Mouse (Mus musculus) heart, embryonic 10.5 days (tissue): ENCODE results near the gene Scn11a. TPM values are rescaled to one million over a fixed set of nuclear protein-coding genes. Genes with fewer than 3 reads are reported as not detected.

Source experiments
- DNase-seq: peaks from one replicate; pipeline ENCODE4 v3.0.0-alpha.2; 2017; ENCODE audit warnings: low spot score
- H3K27ac ChIP-seq: fragments of 300-500 bp; sonication (generic); 2 replicates; pipeline ENCODE4 v1.5.1; 2016; ENCODE audit warnings: mild to moderate bottlenecking
- H3K27me3 ChIP-seq: fragments of 300-500 bp; sonication (generic); 2 replicates; pipeline ENCODE4 v1.6.1; 2016; ENCODE audit warnings: mild to moderate bottlenecking; ENCODE audit not compliant: poor library complexity, insufficient read depth, severe bottlenecking
- H3K36me3 ChIP-seq: fragments of 300-500 bp; sonication (generic); 2 replicates; pipeline ENCODE4 v1.6.1; 2016; ENCODE audit warnings: mild to moderate bottlenecking, moderate library complexity
- H3K4me1 ChIP-seq: fragments of 300-500 bp; sonication (generic); 2 replicates; pipeline ENCODE4 v1.6.1; 2016; ENCODE audit warnings: mild to moderate bottlenecking
- H3K4me3 ChIP-seq: fragments of 300-500 bp; sonication (generic); 2 replicates; pipeline ENCODE4 v1.5.1; 2016; ENCODE audit warnings: mild to moderate bottlenecking, moderate library complexity
- H3K9me3 ChIP-seq: fragments of 300-500 bp; sonication (generic); 2 replicates; pipeline ENCODE4 v1.6.1; 2016; ENCODE audit warnings: mild to moderate bottlenecking, moderate library complexity
- WGBS: fragments of 180-500 bp; shearing (Covaris S2); methylation state at CpG from one replicate; pipeline ENCODE4 v1.1.7; 2016; 5-methylcytosine and 5-hydroxymethylcytosine counted together
- polyA plus RNA-seq: library from polyadenylated mRNA; unstranded; fragments of >200 nt; fragmentation: Nextera tagmentation; extraction: Ambion mirVana; gene quantifications from 2 replicates; pipeline ENCODE4 v1.2.1, GENCODE M21; 2016

Scn11a gene
- polyA plus RNA-seq, 1 experiment from 2014 or later: 0.06 TPM

DNA sequence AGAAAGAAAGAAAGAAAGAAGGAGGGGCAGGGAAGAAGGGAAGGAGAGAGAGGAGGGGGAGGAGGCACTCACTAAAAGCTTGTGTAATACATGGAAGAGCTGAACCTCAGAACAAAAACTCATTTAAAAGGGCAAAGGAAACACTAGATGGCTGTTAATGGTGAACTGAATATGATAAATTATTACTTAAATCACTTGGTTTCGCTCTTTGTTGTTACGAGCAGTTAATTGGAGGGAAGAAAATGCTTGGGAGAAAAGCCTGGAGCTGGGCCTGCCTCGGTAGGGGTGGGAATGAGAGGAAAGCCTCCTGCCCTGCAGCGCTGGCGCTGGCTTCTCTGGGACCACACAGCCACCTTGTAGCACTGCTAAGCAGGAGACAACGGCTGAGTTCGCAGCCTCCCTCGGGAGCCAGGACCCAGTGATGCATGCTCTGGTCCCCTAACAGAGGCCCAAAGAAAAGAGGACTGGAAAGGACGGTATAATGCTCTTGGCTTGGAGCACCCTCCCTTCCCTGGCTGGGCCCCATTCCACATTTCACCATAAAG lies 10.4 kb upstream of the Scn11a start:
- no peaks in the 10 kb centered on the region for H3K27me3 ChIP-seq
- H3K4me3 ChIP-seq: no peak overlapping the region
- H3K36me3 ChIP-seq: no peaks in the 10 kb centered on the region
- no peak overlapping the region; the same call in 1 of the 2 replicates for H3K27ac ChIP-seq
- no peak for DNase-seq
- H3K4me1 ChIP-seq: no peaks in the 10 kb centered on the region
- 64% methylated on average over 9 of the region's 9 CpGs for WGBS
- no peaks in the 10 kb centered on the region for H3K9me3 ChIP-seq

DNA sequence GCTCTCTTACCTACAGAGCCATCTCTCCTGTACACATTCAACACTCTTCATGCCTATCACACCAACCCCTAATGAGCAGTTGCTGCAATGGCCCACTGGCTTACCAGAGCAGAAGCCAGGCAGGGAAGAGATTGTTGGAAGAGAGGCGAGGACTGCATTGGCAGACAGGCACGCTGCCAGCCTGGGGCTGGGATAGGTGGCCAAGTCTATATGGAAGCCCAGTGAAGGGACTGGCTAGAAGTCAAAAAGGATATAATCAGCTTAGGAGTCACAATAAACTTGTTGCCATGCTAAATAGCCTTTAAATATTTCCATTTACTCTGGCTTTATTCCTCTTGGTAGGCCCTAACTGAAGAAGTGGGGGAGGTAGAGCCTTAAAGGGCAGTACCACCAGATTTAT lies 5.7 kb upstream of the Scn11a start:
- no peak for DNase-seq
- Histone ChIP-seq H3K36me3 (no peaks in the 10 kb centered on the region), H3K4me3 (no peak overlapping the region), H3K9me3 (no peaks in the 10 kb centered on the region), H3K27me3 (no peaks in the 10 kb centered on the region), H3K27ac (no peak overlapping the region), H3K4me1 (0 out of 2 replicates have a peak, but pooled peaks cover 4% of the 10 kb centered on the region)
- 80% methylated on average over 2 of the region's 2 CpGs for WGBS

DNA sequence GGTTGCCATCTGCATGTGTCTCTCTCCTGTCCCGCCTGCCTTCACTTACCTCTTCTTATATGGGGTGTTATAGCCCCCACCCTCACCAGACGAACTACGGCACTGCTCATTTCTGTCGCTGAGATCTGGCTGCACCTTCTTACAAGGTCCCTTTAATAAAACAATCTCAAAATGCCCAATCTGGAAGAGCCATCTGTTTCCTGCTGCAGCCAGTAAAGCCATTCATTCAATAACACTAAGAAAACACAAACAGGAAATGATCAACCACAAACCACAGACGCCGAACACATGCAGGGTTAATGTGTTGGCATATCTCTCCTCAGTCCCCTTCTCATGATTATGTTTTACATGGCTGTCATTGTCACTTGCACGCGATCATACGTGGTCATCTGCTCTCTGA lies 1.5 kb downstream of the Scn11a start:
- Histone ChIP-seq H3K4me3 (no peak overlapping the region), H3K27ac (no peak overlapping the region), H3K27me3 (no peaks in the 10 kb centered on the region), H3K36me3 (no peaks in the 10 kb centered on the region), H3K9me3 (no peaks in the 10 kb centered on the region), H3K4me1 (peaks cover 8% of the 10 kb centered on the region; the same call in 1 of the 2 replicates)
- 64% methylated on average over 9 of the region's 9 CpGs for WGBS
- no peak for DNase-seq

DNA sequence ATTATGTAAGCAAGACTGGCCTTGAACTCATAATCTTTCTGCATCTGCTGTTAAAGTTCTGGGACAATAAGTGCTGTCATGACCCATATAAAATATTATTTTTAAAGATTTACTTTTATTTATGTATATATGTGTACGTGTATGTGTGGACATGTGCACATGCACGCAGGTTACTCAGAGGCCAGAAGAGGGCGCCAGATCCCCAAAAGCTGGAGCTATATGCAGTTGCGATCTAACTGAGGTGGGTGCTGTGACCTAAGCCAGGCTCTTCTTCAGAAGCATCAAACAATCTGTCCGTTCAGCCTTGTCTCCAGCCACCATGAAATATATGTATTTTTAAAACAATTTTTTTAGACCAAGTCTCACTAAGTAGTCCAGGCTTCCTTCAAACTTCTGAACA lies 11.6 kb downstream of the Scn11a start:
- H3K9me3 ChIP-seq: no peaks in the 10 kb centered on the region
- WGBS: 90% methylated on average over 5 of the region's 5 CpGs
- H3K4me1 ChIP-seq: no peaks in the 10 kb centered on the region
- H3K27ac ChIP-seq: no peak overlapping the region
- H3K4me3 ChIP-seq: no peak overlapping the region
- no peaks in the 10 kb centered on the region for H3K36me3 ChIP-seq
- no peak for DNase-seq
- no peaks in the 10 kb centered on the region for H3K27me3 ChIP-seq

DNA sequence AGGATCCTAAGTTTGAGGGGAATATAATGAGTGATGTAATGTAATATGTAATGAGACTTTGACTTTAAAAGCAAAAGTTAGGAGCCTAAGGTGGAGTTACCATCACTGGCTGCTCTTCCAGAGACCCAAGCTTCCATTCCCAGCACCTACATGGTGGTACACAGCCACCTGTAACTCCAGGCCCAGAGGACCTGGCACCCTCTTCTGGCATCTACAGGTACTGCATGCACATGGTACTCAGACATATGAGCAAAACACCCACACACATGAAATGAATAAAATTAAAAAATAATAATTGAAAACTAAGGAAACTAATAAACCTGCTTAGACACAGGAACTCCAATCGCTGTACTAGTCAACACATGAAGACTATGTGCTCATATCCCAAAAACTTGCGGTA lies 18.8 kb downstream of the Scn11a start:
- 69% methylated on average over 2 of the region's 2 CpGs for WGBS
- no peak overlapping the region for H3K4me3 ChIP-seq
- no peaks in the 10 kb centered on the region for H3K36me3 ChIP-seq
- H3K27ac ChIP-seq: no peak overlapping the region
- H3K9me3 ChIP-seq: no peaks in the 10 kb centered on the region
- no peaks in the 10 kb centered on the region for H3K27me3 ChIP-seq
- H3K4me1 ChIP-seq: peaks cover 41% of the 10 kb centered on the region
- no peak for DNase-seq

DNA sequence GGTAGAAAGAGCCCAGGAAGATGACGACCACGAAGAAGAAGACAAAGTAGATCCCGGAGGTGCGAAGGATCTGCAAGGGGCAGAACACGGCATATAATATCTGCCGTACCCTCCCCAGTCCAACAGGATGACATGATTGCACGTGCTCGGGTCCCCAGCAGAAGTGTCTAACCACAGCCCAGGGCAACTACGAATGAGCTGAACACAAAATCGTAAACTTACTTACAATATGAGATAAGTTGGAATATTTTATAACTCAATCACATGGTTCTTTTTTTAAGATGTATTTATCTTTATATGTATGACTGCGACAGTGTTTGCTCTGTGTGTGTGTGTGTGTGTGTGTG lies 20.8 kb downstream of the Scn11a start:
- WGBS: 61% methylated on average over 11 of the region's 11 CpGs
- Histone ChIP-seq H3K36me3 (no peaks in the 10 kb centered on the region), H3K9me3 (no peaks in the 10 kb centered on the region), H3K27ac (no peak overlapping the region), H3K27me3 (no peaks in the 10 kb centered on the region), H3K4me3 (no peak overlapping the region), H3K4me1 (peaks cover 45% of the 10 kb centered on the region)
- no peak for DNase-seq

DNA sequence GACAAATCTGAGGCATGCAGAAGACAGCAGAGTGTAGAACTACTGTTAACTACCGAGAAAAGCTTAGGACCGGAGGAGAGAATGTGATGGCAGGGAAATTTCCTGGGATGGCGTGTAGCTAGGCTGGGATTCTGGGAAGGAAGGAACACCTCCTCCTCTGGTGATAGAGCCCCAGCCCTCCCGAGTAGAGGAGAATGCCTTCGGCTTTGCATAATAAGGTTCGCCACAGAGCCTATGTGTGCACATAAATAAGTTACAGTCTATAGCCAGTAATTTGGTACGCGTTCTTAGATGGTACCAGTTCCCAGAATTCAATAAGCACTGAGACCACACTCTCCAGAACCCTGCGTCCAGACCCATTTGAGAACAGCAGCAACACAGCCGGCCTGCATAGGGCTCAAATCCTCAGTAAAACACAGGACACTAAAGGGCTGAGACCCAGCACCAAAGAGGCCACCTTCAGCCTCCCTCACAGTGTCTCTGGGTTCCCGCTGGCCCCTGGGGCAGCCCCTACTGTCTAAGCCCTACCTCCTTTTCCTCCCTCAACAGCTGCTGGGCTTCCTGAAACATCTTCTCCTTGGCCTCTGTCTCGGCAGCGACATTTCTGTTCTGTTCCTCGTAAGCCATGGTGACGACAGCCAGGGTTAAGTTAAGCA lies 21.3 kb downstream of the Scn11a start:
- no peaks in the 10 kb centered on the region for H3K36me3 ChIP-seq
- H3K4me1 ChIP-seq: peaks cover 45% of the 10 kb centered on the region
- 55% methylated on average over 15 of the region's 15 CpGs for WGBS
- no peak overlapping the region for H3K4me3 ChIP-seq
- no peak for DNase-seq
- H3K9me3 ChIP-seq: no peaks in the 10 kb centered on the region
- no peaks in the 10 kb centered on the region for H3K27me3 ChIP-seq
- H3K27ac ChIP-seq: no peak overlapping the region; the same call in 1 of the 2 replicates

DNA sequence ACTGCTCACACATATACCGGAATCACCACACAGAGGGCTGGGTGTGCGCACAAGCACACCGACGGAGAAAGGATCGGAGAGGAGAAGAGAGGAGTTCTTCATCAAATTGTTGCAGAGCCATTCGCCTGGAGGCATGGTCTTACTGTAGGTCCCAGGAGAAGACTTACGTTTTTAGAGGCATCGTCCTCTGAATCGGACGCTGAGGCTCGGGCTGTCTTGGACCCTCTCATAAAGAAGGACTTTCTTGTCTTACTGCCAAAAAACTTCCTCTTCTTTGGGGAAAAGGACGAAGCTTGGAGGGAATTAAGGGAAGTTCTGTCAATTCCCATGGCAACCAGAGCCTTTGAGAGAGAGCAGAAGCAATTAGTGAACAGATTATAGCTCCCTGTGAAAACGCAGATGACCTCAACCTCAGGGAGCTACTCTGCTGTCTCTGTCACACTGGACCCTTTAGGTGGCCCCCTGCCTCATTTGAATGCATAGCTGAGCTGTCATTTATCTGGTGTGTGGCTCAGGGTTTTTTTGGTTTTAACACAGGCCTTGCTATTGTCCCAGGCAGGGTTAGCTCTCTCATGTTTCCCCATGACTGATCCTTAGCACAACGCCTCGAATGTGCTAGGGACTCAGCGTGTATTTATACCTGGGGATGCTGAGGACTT lies 22.0 kb downstream of the Scn11a start:
- WGBS: 69% methylated on average over 16 of the region's 16 CpGs
- Histone ChIP-seq H3K36me3 (no peaks in the 10 kb centered on the region), H3K27ac (no peak overlapping the region), H3K9me3 (no peaks in the 10 kb centered on the region), H3K4me1 (peaks cover 45% of the 10 kb centered on the region), H3K27me3 (no peaks in the 10 kb centered on the region), H3K4me3 (no peak overlapping the region)
- no peak for DNase-seq

DNA sequence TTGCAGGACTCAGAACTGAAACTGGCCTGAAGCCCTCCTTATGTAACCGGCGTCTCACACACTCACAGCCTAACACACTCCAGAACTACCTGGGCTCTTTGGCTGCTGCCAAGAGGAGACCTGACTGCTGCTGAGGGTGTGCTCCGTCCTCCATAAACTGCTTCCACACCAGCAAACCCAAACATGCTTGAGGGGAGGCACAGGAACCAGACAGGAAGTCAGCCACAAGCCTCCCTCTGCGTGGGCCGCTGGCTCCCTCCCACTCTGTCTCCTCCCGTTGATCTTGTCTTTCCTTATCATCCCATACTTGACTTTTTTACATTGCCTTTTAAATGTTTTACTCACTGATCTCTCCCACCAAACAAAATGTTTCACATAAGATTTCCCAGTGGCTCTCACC lies 23.8 kb downstream of the Scn11a start:
- WGBS: 47% methylated on average over 6 of the region's 6 CpGs
- H3K27ac ChIP-seq: 0 out of 2 replicates have a peak overlapping the region, but pooled peaks have one; percentile 52

DNA sequence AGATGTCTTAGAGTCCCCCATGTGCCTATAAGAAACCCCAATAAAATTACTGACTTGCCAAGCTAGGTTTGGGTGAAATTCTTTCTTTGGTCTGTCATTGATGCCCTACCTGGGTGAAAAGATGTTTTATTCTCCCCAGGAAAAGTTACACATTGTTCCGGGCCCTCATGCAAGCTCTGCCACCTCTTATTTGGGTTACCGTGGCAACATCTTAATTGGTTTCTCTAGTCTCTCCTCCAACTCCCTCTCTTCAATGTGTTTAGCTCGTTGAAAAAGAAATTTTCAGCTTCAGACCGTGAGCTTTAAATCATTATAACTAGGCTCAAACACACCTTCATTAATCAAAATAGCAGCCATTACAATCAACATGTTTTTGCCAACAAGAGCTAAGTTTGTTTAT lies 28.5 kb downstream of the Scn11a start:
- Histone ChIP-seq H3K27ac (no peak overlapping the region), H3K4me1 (peaks cover 23% of the 10 kb centered on the region), H3K9me3 (no peaks in the 10 kb centered on the region), H3K27me3 (no peaks in the 10 kb centered on the region), H3K36me3 (no peaks in the 10 kb centered on the region), H3K4me3 (no peak overlapping the region)
- DNase-seq: no peak
- WGBS: 75% methylated on average over 4 of the region's 4 CpGs

More for the DNA sequence above, 23.8 kb downstream of the Scn11a start:
- Histone ChIP-seq H3K27me3 (no peaks in the 10 kb centered on the region), H3K4me1 (peaks cover 42% of the 10 kb centered on the region), H3K36me3 (no peaks in the 10 kb centered on the region), H3K4me3 (no peak overlapping the region), H3K9me3 (no peaks in the 10 kb centered on the region)
- no peak for DNase-seq

DNA sequence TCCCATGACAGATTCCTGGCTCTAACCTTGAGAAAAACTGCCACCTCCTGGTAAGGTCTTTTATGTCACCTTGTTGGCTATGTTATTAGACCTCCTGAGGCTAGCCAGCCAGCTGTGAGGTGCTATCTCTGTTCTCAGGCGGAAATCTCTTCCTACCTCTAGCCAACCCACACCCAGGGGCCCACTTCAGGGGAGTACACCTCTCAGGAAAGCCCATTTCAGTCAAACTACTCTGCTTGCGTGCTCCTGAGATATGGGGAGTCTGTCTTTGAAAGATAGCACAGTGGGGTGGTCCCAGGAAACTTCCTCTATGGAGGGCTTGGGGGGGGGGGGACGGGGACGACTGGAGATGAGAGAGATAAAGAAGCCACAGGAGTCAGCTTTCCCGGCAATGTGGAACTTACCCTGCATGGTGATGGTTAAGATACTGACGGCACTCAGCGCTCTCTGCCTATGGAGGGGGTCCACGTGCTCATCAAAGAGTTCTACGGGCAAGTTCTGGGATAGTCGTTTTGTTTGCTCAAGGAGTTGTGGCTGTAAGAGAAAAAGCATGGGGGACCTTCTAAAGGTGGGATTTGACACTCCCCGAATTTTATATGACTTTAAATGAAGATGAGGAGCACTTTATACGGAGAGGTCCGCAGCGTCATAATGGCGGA lies 29.9 kb downstream of the Scn11a start:
- Histone ChIP-seq H3K9me3 (no peaks in the 10 kb centered on the region), H3K4me1 (peaks cover 17% of the 10 kb centered on the region), H3K27ac (peak overlapping the region; percentile 67), H3K27me3 (no peaks in the 10 kb centered on the region), H3K4me3 (no peak overlapping the region), H3K36me3 (no peaks in the 10 kb centered on the region)
- WGBS: 52% methylated on average over 15 of the region's 15 CpGs
- no peak for DNase-seq

DNA sequence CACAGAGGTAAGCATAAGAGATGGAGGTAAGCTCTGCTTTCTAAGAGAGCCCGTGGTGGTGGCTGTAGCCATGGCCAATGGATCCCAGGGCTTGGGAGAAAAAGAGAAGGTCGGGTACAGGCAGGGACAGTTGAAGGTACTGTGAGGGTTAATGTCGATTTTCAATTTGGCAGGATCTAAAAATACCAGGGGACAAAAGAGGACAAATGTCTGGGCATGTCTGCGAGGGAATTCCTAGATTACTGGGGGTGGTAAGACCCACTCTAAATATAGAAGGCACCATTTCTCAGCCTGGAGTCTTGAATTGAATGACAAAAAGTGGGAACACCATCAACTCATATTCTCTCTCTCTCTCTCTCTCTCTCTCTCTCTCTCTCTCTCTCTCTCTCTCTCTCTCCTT lies 30.8 kb downstream of the Scn11a start:
- peaks cover 17% of the 10 kb centered on the region for H3K4me1 ChIP-seq
- no peaks in the 10 kb centered on the region for H3K9me3 ChIP-seq
- 0 out of 2 replicates have a peak overlapping the region, but pooled peaks have one; percentile 15 for H3K4me3 ChIP-seq
- H3K27me3 ChIP-seq: no peaks in the 10 kb centered on the region
- no peaks in the 10 kb centered on the region for H3K36me3 ChIP-seq
- WGBS: 45% methylated on average over 4 of the region's 4 CpGs
- H3K27ac ChIP-seq: peak overlapping the region; percentile 67; the same call in 1 of the 2 replicates
- no peak for DNase-seq

DNA sequence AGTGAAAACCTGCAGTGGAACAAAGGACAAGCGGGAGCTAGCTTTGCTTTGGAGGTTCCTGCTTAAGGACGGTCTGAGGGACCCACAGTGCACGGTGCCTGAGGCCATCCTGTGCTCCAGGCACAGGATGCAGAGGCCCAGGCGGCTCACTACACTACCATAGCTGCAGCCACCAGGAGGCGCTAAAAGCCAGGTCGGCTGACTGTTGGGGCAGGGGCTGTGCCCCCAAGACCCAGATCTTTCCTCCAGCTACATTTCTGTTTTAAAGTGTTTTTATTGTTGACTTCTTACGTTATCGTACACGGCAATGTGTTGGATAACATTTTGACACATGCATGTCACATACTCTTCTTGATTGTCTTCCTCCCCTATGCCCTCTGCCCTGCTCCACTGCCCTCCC lies 32.8 kb downstream of the Scn11a start:
- Histone ChIP-seq H3K4me1 (peaks cover 17% of the 10 kb centered on the region), H3K36me3 (no peaks in the 10 kb centered on the region), H3K9me3 (no peaks in the 10 kb centered on the region), H3K4me3 (no peak overlapping the region), H3K27ac (no peak overlapping the region), H3K27me3 (no peaks in the 10 kb centered on the region)
- WGBS: 55% methylated on average over 9 of the region's 9 CpGs
- DNase-seq: no peak
